Mouse (Mus musculus) activated CD4-positive, CD25-positive, alpha-beta regulatory T cell, adult 4 months (primary cell): ENCODE results near the gene Usp18. TPM values are rescaled to one million over a fixed set of nuclear protein-coding genes. Genes with fewer than 3 reads are reported as not detected.

Source experiments
- ATAC-seq: one replicate; pipeline ENCODE4 v1.8.0; 2017
- polyA plus RNA-seq, 2 experiments: library from polyadenylated mRNA; unstranded; fragments of 100-300 nt; shearing (Covaris generic); gene quantifications; one replicate each; pipeline ENCODE4 v1.2.1; 2017

Gene Usp18
- polyA plus RNA-seq, result 10 to 100 TPM; 75.8 to 85.7 TPM

- ATAC-seq, result peak; percentile 89
Observed at GRCm38 (mm10) chr6:121245127-121246036, at the start of gene Usp18. Gene Usp18 (plus strand): TSS chr6:121245906.

DNA sequence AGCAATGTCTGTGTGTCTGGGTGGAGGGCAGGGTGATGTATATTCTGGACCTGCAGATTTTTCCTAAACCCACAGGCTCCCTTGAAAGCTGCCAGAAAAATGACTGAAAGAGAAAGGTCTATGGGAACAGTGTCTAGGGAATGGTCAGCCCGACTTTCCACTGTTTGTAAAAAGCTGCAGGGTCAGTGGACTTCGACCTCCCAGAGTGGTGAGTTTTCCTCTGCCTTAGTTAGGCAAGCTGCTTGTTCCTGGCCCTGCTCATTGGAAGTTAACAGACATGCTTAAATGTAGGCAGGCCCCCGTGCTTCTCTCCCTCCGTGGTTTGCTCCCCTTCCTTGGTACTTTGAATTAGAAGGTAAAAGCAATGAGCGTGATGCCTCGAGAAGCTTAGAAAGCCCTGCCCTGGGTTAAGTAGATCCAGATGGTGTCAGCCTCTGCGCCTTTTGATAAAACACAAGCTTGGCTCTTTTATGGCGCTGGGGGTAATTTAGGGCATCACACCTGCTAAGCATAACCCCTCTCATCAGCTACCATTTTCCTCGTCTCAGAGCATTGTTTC, 47.8 kb upstream of the Usp18 start:
- no peak for ATAC-seq

DNA sequence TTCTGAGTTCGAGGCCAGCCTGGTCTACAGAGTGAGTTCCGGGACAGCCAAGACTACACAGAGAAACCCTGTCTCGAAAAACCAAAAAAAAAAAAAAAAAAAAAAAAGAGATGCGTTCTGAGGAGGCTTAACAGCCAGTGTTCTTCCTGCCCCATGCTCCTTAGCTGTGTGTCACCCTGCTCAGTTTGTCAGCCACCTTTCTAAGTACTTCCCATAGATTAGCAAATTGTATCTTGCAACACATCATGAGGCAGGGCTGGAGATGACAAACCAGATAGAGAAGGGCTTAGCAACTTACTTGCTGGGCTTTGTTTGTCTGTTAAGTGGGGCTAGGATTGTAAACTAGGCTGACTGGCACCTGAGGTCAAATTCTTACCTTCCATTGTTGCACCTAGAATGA, 45.2 kb upstream of the Usp18 start:
- no peak for ATAC-seq

DNA sequence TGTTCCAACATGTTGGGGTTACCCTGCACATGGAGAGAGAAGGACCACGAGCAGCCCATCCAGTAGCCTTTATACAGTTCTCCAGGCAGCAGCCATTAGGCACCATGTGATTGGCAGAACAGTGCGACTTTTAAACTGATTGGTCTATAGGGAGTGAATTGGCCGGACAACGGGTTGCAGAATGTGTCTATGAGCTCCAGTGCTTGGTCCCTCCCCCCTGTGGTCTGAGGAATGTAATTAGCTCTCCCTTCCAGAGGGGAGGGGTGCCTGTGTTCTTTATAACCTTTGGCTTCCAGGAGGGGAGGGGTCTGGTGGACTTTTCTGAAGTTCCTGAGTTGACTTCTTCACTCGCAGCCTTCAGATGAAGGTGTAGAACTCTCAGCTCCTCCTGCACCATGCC, 43.7 kb upstream of the Usp18 start:
- no peak for ATAC-seq

DNA sequence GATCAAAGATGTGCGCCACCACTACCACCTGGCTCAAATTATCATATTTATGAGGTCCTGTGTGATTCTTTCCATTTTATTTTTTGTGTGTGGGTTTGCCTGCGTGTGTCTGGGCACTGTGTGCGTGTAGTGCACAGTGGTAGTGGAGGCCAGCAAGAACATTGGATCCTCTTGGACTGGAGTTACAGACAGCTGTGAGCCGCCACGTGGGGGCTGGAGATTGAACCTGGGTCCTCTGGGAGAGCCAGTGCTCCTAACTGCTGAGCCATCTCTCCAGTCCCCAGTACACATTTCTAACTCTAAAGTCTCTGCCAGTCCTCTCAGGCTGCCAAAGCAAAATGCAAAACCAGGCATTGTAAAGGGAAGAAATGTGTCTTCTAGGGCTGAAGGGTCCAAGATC, 39.2 kb upstream of the Usp18 start:
- no peak for ATAC-seq

- ATAC-seq, result no peak
Observed at GRCm38 (mm10) chr6:121209584-121209983, 36.1 kb upstream of the Usp18 start.

DNA sequence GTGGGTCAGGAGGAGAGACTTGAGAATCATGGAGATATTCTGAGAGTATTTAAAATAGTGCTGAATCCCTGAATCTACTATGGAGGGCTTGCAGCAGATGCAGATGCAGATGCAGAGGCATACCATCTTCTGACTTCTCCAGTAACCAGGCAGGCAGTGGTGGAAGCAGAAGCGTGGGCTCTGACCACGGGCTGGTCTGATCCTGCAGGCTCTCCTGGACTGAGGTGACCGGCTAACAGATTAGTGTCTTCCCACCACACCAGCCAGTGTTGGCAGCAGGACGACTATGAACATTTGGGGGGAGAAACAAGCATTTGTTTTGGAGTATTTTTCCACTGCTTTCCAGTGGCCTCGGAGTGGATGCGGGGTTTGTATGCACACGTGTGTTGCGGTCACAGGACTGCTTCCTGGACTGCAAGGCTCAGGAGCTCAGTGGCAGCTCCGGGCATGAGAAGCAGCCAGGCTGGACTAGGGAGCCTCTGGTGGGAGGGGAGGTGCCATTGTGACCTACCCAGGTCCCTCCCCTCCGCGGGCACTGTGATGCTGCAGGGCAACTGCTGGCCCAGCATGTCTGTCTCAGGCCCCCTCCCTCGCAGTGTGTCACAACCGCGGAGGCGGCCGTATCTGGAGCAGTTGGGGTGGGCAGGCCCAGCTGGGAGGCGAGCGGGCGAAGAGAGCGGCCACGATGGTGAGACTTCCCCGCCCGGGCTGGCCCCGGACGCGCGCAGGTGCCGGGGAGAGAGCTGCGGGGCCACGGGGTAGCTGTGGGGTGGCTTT, 35.4 kb upstream of the Usp18 start, which contains the start of gene Tuba8:
TSS of gene Tuba8 (plus strand) at position 548 of the 777 bp plus-strand sequence.
- peak; percentile 29 for ATAC-seq

DNA sequence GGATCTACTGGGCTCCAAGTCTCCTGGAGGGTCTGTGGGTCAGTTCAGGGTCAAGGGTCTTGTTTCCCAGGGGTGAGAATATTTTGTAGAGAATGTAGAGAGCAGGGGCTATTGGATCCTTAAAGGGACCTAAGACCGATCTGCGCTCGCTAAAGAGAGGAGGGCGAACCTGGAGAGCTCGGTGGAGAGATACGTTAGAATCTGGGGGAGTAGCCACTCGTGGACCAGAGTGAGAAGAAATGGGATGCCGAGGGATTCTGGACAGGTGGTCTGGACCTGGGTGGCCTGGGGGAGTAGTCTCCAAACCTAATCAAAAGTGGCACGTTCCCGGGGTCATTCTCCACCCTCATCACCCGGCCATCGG, 34.8 kb upstream of the Usp18 start:
- no peak for ATAC-seq

DNA sequence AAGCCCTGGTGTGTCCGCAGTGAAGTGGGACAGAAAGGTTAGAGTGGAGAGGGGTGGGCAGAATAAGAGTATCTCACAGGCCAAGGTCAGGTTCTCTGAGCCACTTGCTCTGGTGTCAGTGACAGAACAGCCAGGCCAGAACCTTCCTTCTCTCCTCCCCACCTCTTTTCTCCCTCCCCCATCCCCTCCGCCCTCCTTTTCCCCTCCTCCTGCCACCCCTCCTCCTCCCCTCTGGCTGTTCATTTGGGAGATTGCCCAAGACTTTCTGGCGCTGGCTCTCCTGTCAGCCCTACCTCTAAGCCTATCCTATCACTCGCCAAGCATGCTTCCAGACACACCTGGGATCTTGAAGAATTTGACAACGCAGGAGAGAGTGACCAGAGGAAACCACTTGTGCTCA, 34.0 kb upstream of the Usp18 start:
- ATAC-seq, result no peak

DNA sequence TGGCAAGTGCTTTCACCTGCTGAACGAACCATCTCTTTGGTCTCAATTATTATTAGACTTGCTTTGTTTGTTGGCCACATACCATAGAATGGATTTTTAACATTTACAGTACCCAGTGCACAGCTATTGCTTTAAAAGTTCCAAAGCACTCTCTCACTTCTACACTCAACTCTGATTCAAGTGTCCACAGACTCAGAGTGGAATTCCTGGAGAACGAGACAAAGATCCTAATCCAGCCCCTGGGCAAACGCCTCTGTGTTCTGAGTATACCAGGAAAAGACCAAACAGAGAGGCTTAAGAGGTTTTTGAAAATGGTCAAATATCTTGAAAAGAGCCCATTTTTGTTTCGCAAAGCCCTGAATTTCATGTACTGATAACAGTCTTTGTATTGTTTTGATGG, 32.7 kb upstream of the Usp18 start:
- ATAC-seq, result no peak

- no peak for ATAC-seq
Observed at GRCm38 (mm10) chr6:121214221-121214620, 31.5 kb upstream of the Usp18 start.

DNA sequence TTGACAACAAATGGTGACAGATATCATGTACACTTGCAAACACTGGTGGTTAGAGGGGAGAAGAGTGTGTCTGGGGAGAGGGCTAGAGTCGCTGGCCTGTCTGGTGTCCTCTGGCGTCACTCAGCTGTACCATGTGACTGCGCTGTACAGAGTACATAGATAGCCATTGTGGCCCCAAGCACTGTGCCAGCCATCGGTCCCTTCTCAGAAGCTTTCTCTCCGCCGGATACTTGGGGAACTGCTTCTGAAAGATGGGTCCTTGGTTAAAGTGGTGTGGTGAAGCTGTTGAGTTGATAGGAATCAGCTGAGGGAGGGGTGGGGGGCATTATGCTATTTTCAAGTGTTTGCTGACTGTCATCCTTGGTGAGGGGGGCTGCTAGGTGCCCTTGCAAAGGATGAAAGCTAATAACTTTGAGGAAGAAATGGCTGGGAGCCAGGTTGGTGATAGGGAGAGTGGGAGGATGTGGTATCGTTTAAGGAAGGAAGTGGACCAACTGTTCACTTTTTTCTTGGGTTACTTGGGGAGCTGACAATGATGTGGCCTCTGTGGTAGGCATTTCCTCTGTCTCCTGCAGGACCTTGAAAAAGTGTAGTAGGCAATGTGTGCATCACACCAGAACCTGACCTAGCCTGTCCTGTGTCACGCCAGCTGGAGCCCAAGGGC, 30.9 kb upstream of the Usp18 start:
- ATAC-seq, result peak; percentile 53

GRCm38 (mm10) chr6:121215336-121215735, 30.4 kb upstream of the Usp18 start:
- ATAC-seq, result no peak

DNA sequence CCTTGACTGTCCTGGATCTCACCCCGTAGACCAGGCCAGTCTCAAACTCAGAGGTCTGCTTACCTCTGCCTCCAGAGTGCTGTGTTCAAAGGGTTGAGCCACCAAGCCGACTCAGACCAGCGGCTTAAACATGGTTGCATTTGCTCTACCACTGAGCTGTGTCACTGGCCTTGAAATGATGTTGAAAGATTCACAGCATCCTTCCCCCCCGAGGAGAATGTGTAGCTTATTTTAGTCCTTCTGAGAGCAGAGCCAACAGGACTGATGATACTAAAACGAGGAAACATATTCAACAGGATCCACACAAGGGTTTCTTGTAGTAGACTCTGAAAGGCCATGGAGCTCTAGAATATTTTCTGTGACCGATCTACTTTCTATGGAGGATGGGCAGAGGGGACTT, 29.8 kb upstream of the Usp18 start:
- ATAC-seq, result no peak

DNA sequence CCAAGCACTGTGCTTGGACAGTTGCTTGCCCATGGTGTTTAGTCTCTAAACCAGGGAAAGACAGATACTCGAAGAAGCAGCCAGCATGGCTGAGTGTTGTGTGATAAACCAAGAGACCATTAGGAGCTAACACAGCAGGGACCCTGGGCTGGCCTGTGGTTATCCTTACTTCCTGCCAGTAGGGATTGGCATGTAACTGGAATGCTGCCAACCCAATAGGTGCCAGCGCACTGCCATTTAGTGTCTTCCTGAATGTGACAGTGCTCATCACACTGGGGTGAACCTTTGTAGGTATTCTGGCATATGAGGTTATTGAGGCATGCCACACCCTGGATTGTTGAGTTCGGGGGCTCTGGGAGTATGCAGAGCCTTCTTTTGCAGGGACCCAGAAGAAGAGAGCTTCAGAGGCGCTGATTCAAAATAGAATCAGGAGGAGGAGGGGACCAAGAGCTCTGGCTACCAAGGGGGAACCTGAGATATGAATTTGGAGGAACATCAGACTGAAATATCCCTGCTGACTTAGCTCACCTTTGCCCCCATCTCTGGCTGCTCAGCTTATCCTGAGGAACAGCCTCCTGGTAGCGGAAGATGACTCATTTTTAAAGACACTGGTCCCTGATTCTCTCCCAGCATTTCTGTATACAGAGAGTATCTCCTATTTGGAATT, 29.0 kb upstream of the Usp18 start:
- ATAC-seq, result no peak

DNA sequence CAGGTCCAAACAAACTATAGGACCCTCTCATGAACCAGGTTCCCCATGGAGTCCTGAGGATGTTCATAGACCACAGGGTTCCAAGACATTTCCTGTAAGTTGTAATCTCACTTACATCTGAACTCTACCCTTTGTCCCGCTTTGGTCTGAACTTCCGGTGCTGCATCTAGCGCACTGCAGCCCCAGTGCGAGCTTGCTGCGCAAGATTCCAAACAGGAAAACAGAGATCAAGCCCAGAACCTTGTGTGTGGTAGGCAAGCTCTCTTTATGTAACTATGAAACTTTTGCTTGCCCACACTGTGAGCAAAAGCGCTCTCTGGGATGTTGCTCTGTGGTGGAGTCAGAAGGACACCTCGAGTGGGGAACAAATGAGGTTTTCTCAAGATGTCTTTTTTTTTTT, 27.7 kb upstream of the Usp18 start:
- peak; percentile 81 for ATAC-seq

GRCm38 (mm10) chr6:121219406-121219805, 26.3 kb upstream of the Usp18 start:
- ATAC-seq, result no peak

DNA sequence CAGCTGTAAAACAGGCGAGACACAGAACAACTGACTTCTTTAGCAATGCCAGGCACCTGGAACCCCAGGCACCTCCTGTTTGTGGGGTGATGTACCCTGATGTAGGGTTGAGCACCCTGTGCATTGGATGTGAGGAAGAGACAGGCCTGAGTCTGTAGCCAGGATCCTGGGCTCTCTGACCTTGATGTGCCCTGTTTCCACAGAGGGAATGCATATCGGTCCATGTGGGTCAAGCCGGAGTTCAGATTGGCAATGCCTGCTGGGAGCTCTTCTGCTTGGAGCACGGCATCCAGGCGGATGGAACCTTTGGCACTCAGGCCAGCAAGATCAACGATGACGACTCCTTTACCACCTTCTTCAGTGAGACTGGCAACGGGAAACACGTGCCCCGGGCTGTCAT, 25.5 kb upstream of the Usp18 start:
- no peak for ATAC-seq

DNA sequence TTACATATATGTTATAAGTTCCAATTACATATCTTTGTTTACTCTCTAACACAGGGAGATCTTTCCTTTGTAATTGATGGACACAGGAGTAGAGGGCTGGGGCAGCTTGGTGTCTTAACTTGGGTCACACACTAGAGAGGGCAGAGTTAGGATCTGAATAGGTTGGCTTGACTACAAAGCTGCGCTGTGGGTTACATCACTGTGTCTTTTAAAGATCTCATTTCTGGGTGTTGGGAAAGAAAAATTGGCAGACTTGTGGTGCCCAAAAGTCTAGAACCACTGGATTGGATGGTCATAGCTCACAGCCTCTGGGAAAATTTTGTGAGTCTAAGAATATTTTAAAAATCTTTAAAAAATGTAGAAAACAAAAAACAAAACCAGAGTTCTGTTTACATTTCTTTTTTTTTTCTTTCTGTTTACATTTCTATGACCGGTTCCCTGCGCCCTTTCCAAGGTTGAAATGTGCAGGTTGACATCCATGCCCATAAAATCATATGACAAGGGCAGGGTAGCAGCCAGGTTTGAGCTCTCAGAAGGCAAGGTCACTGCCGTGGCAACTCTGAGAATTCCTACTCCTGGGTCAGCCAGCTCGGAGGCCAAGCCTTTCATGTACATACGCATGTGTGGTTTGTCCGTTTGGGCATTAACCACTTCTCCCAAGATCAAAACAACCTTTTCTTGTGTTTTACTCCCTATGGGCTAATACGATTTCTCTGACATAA, 23.7 kb upstream of the Usp18 start:
- ATAC-seq, result no peak

GRCm38 (mm10) chr6:121223001-121223400, 22.7 kb upstream of the Usp18 start:
- ATAC-seq, result no peak

DNA sequence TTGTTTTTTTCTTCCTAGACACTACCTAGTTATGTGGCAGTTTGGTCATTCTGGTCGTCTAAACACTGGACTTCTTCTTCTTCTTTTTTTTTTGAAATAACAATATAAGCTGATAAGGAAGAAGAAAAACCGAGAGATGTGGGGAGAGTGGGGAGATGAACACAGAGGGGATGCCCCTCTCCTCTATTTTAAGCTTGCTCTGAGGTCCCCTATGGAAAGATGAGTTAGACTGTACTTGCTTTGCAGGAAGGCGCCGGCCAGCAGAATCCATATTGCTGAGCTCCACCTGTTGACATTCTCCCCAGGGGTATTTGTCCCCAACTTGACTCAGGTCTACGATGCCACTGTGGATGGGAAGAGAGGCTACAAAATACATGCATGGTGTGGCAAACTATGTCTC, 21.6 kb upstream of the Usp18 start:
- ATAC-seq, result no peak

DNA sequence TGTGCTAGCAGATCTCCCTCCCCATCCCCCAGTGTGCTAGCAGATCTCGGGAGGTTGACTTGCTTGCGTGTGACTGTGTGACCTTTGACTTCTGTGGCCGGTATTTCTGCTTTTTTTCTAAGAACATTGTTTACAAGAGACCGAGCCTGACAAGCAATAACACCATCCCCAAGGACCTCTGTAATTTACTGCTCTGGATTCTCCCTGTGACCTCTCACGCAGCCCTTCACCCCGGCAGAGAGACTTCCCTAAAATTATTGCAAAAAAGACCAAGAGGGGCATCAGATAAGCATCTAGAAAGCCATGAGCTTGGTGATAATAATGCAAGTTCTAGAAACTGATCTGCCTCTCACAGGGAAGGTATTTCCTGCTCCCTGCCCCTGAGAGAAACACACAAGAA, 20.7 kb upstream of the Usp18 start:
- ATAC-seq, result no peak
